Mouse (Mus musculus): Measurements from ENCODE around the gene Svep1. TPM values are rescaled to one million over a fixed set of nuclear protein-coding genes. Genes with fewer than 3 reads are reported as not detected.

Svep1 gene
- total and polyA plus RNA-seq, 3 experiments, result 3.5 to 4.5 (median 4.2) TPM

- DNase-seq, result no peak
- Histone ChIP-seq H3K27me3 (ENCODE audit: control insufficient read depth, insufficient read depth, low read length) (no peaks in the 10 kb centered on the region), H3K9ac (ENCODE audit: low read depth, low read length) (no peak overlapping the region), H3K36me3 (ENCODE audit: control insufficient read depth, insufficient read depth, low read length) (no peaks in the 10 kb centered on the region), H3K27ac (no peak overlapping the region), H3K4me1 (ENCODE audit: control insufficient read depth, insufficient read depth, low read length) (no peaks in the 10 kb centered on the region; the same call in 1 of the 2 replicates), H3K4me3 (no peak overlapping the region), H3K79me2 (replicated peaks; ENCODE audit: control insufficient read depth, insufficient read depth, low read length) (no peaks in the 10 kb centered on the region)
- 20% methylated on average over 1 of the region's 1 CpGs for WGBS
- intact Hi-C loops (cut with DNase I), result no loop called here
- TF ChIP-seq POLR2A (IDR thresholded peaks at IDR 0.05; ENCODE audit: insufficient read depth, low read depth, low read length) (no peak), CTCF (IDR thresholded peaks at IDR 0.05) (no peak)
Observed at GRCm38 (mm10) chr4:58149186-58149585, 57.5 kb downstream of the Svep1 start.

DNA sequence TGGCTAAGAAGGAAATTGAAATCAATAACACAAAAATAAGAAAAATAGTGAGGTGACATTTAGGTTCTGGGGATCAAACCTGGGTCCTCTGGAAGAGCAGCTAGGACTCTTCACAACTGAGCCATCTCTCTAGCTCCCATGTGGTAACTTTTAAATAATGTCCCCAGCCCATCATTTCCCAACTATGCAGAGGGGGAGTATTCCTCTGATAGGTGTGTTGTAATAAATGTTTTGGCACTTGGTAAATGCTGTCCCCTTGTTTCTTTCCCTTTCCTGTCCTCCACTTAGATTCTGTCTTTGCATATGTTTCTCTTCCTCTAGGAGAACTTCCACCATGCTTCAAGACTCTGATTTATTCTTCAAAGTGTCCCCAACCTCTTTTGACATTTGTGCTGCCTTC is 58.1 kb downstream of the Svep1 start:
- Histone ChIP-seq H3K27ac (no peak overlapping the region), H3K9ac (ENCODE audit: low read depth, low read length) (no peak overlapping the region), H3K4me1 (ENCODE audit: control insufficient read depth, insufficient read depth, low read length) (no peaks in the 10 kb centered on the region; the same call in 1 of the 2 replicates), H3K79me2 (replicated peaks; ENCODE audit: control insufficient read depth, insufficient read depth, low read length) (no peaks in the 10 kb centered on the region), H3K36me3 (ENCODE audit: control insufficient read depth, insufficient read depth, low read length) (no peaks in the 10 kb centered on the region), H3K27me3 (ENCODE audit: control insufficient read depth, insufficient read depth, low read length) (no peaks in the 10 kb centered on the region), H3K4me3 (no peak overlapping the region)
- no peak for TF ChIP-seq POLR2A (IDR thresholded peaks at IDR 0.05; ENCODE audit: insufficient read depth, low read depth, low read length)
- no peak for TF ChIP-seq EP300 (IDR thresholded peaks at IDR 0.05; ENCODE audit: insufficient read depth, low read depth, low read length)
- TF ChIP-seq CTCF (IDR thresholded peaks at IDR 0.05), result no peak
- DNase-seq, result no peak
- intact Hi-C loops (cut with DNase I), result no loop called here

DNA sequence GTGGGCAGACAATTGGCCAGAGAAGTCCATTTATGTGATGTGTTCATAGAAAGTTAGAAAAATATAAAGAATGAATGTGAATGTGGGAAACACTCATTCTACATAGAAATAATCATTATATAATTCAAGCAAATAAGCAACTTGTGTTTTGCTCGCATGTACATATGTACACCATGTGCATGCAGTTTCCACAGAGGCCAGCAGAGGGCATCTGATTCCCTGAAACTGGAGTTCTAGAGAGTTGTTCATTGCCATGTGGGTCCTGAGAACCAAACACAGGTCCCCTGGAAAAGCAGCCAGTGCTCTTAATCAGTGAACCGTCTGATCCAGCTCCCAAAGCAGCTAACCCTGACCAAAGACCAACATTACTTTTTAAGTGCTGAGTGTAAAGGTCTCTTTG is 60.0 kb downstream of the Svep1 start:
- no peaks in the 10 kb centered on the region for H3K27me3 ChIP-seq (ENCODE audit: control insufficient read depth, insufficient read depth, low read length)
- intact Hi-C loops (cut with DNase I), result no loop called here

GRCm38 (mm10) chr4:58139764-58140556 is 66.7 kb downstream of the Svep1 start:
- no peaks in the 10 kb centered on the region for H3K79me2 ChIP-seq (replicated peaks; ENCODE audit: control insufficient read depth, insufficient read depth, low read length)
- no peaks in the 10 kb centered on the region for H3K27me3 ChIP-seq (ENCODE audit: control insufficient read depth, insufficient read depth, low read length)
- H3K9ac ChIP-seq (ENCODE audit: low read depth, low read length), result no peak overlapping the region
- H3K36me3 ChIP-seq (ENCODE audit: control insufficient read depth, insufficient read depth, low read length), result no peaks in the 10 kb centered on the region
- no peak for DNase-seq
- 77% methylated on average over 8 of the region's 8 CpGs for WGBS
- no peak overlapping the region for H3K27ac ChIP-seq
- intact Hi-C loops (cut with DNase I), result no loop called here
- no peak overlapping the region for H3K4me3 ChIP-seq
- H3K4me1 ChIP-seq (ENCODE audit: control insufficient read depth, insufficient read depth, low read length), result no peaks in the 10 kb centered on the region
- TF ChIP-seq EP300 (IDR thresholded peaks at IDR 0.05; ENCODE audit: insufficient read depth, low read depth, low read length), result no peak
- TF ChIP-seq POLR2A (IDR thresholded peaks at IDR 0.05; ENCODE audit: insufficient read depth, low read depth, low read length), result no peak
- no peak for TF ChIP-seq CTCF (IDR thresholded peaks at IDR 0.05)

More for the DNA sequence above, 60.0 kb downstream of the Svep1 start:
- Histone ChIP-seq H3K79me2 (replicated peaks; ENCODE audit: control insufficient read depth, insufficient read depth, low read length) (no peaks in the 10 kb centered on the region), H3K4me3 (no peak overlapping the region), H3K4me1 (ENCODE audit: control insufficient read depth, insufficient read depth, low read length) (no peaks in the 10 kb centered on the region; the same call in 1 of the 2 replicates), H3K36me3 (ENCODE audit: control insufficient read depth, insufficient read depth, low read length) (no peaks in the 10 kb centered on the region), H3K9ac (ENCODE audit: low read depth, low read length) (no peak overlapping the region), H3K27ac (no peak overlapping the region)
- no peak for DNase-seq
- peak; percentile 36 for TF ChIP-seq CTCF (IDR thresholded peaks at IDR 0.05)
- TF ChIP-seq POLR2A (IDR thresholded peaks at IDR 0.05; ENCODE audit: insufficient read depth, low read depth, low read length), result no peak
- WGBS, result over 99% methylated on average over 2 of the region's 2 CpGs

- no peaks in the 10 kb centered on the region for H3K79me2 ChIP-seq (replicated peaks; ENCODE audit: control insufficient read depth, insufficient read depth, low read length)
- TF ChIP-seq POLR2A (IDR thresholded peaks at IDR 0.05; ENCODE audit: insufficient read depth, low read depth, low read length) (no peak), EP300 (IDR thresholded peaks at IDR 0.05; ENCODE audit: insufficient read depth, low read depth, low read length) (no peak), CTCF (IDR thresholded peaks at IDR 0.05) (no peak)
- intact Hi-C loops (cut with DNase I), result no loop called here
- H3K9ac ChIP-seq (ENCODE audit: low read depth, low read length), result no peak overlapping the region
- H3K27ac ChIP-seq, result no peak overlapping the region
- WGBS, result 73% methylated on average over 6 of the region's 6 CpGs
- H3K27me3 ChIP-seq (ENCODE audit: control insufficient read depth, insufficient read depth, low read length), result no peaks in the 10 kb centered on the region
- no peaks in the 10 kb centered on the region for H3K36me3 ChIP-seq (ENCODE audit: control insufficient read depth, insufficient read depth, low read length)
- no peak overlapping the region for H3K4me3 ChIP-seq
- no peak for DNase-seq
- no peaks in the 10 kb centered on the region for H3K4me1 ChIP-seq (ENCODE audit: control insufficient read depth, insufficient read depth, low read length)
Observed at GRCm38 (mm10) chr4:58139241-58139640, 67.4 kb downstream of the Svep1 start.

- DNase-seq, result no peak
- intact Hi-C loops (cut with DNase I), result no loop called here
- H3K4me1 ChIP-seq (ENCODE audit: control insufficient read depth, insufficient read depth, low read length), result no peaks in the 10 kb centered on the region
- H3K4me3 ChIP-seq, result no peak overlapping the region
- H3K79me2 ChIP-seq (replicated peaks; ENCODE audit: control insufficient read depth, insufficient read depth, low read length), result no peaks in the 10 kb centered on the region
- WGBS, result 65% methylated on average over 1 of the region's 1 CpGs
- H3K27me3 ChIP-seq (ENCODE audit: control insufficient read depth, insufficient read depth, low read length), result no peaks in the 10 kb centered on the region
- H3K36me3 ChIP-seq (ENCODE audit: control insufficient read depth, insufficient read depth, low read length), result no peaks in the 10 kb centered on the region
- no peak overlapping the region for H3K9ac ChIP-seq (ENCODE audit: low read depth, low read length)
- TF ChIP-seq EP300 (IDR thresholded peaks at IDR 0.05; ENCODE audit: insufficient read depth, low read depth, low read length) (no peak), CTCF (IDR thresholded peaks at IDR 0.05) (no peak), POLR2A (IDR thresholded peaks at IDR 0.05; ENCODE audit: insufficient read depth, low read depth, low read length) (no peak)
- no peak overlapping the region for H3K27ac ChIP-seq
Observed at GRCm38 (mm10) chr4:58133610-58134309, 72.9 kb downstream of the Svep1 start.

All from heart, adult 2 months (tissue).